Comparison of ENCODE assay signal across 9 mouse cellular contexts in genomic region chr15:31627277-31628154, GRCm38 (mm10). TPM values are rescaled to one million over a fixed set of nuclear protein-coding genes. Genes with fewer than 3 reads are reported as not detected.
DNase-seq lines count a peak whose midpoint lies in the region; ATAC-seq and TF ChIP-seq lines count a peak whose summit lies in the region.
"Had no signal": no experiment of that assay in that cellular context is flagged by ENCODE, and none has a peak within 500 bp of the region (broad histone marks: within the 10 kb centered on the region; RNA-seq: fewer than 3 reads in every experiment).

No protein-coding gene starts in this region.

- H3K9ac ChIP-seq in neural tube, embryonic 11.5 days (ENCODE audit: low read length), result no peak overlapping the region
- no peak overlapping the region for H3K9ac ChIP-seq in forebrain, embryonic 12.5 days
- H3K9ac ChIP-seq in limb, embryonic 15.5 days, result no peak overlapping the region
- H3K9ac ChIP-seq in stomach, postnatal 0 days (ENCODE audit: low read length), result no peak overlapping the region

- no peak overlapping the region for H3K4me2 ChIP-seq in neural tube, embryonic 11.5 days (ENCODE audit: low read depth)
- H3K4me2 ChIP-seq in forebrain, embryonic 12.5 days, result no peak overlapping the region
- no peak overlapping the region for H3K4me2 ChIP-seq in limb, embryonic 15.5 days
- H3K4me2 ChIP-seq in stomach, postnatal 0 days (replicated peaks; ENCODE audit: low read depth), result no peak overlapping the region

- H3K4me1 ChIP-seq in neural tube, embryonic 11.5 days (ENCODE audit: control insufficient read depth, insufficient read depth, low read length), result no peaks in the 10 kb centered on the region
- peaks cover 5% of the 10 kb centered on the region; the same call in 1 of the 2 replicates for H3K4me1 ChIP-seq in forebrain, embryonic 12.5 days
- H3K4me1 ChIP-seq in limb, embryonic 15.5 days, result peaks cover 9% of the 10 kb centered on the region; the same call in 1 of the 2 replicates
- no peaks in the 10 kb centered on the region for H3K4me1 ChIP-seq in stomach, postnatal 0 days (replicated peaks; ENCODE audit: control insufficient read depth, insufficient read depth)

- no peak for TF ChIP-seq CTCF in stomach, postnatal 0 days (IDR thresholded peaks at IDR 0.05; ENCODE audit: low read depth)

- 0 out of 2 replicates have a peak overlapping the region, but pooled peaks have one; percentile 44 for H3K27ac ChIP-seq in neural tube, embryonic 11.5 days (ENCODE audit: low read depth, low read length)
- H3K27ac ChIP-seq in forebrain, embryonic 12.5 days, result peak overlapping the region; percentile 78
- peak overlapping the region; percentile 59; the same call in 1 of the 2 replicates for H3K27ac ChIP-seq in limb, embryonic 15.5 days
- H3K27ac ChIP-seq in stomach, postnatal 0 days (replicated peaks), result 0 out of 2 replicates have a peak overlapping the region, but pooled peaks have one; percentile 4

- TF ChIP-seq EP300 in stomach, postnatal 0 days (optimal IDR thresholded peaks at IDR 0.05), result no peak

- H3K27me3 ChIP-seq in neural tube, embryonic 11.5 days (ENCODE audit: control insufficient read depth, insufficient read depth, low read length), result no peaks in the 10 kb centered on the region
- H3K27me3 ChIP-seq in forebrain, embryonic 12.5 days, result no peaks in the 10 kb centered on the region
- no peaks in the 10 kb centered on the region for H3K27me3 ChIP-seq in limb, embryonic 15.5 days
- H3K27me3 ChIP-seq in stomach, postnatal 0 days (ENCODE audit: control insufficient read depth, insufficient read depth, low read length), result no peaks in the 10 kb centered on the region

- no peak for ATAC-seq in neural tube, embryonic 11.5 days (ENCODE audit: insufficient read depth, low FRiP score, low TSS enrichment)
- peak; percentile 36; the same call in 1 of the 2 replicates for ATAC-seq in forebrain, embryonic 12.5 days (ENCODE audit: low FRiP score)
- ATAC-seq in limb, embryonic 15.5 days (ENCODE audit: insufficient number of reproducible peaks, low FRiP score, low TSS enrichment, low read depth), result no peak
- no peak for ATAC-seq in stomach, postnatal 0 days (ENCODE audit: low FRiP score, low TSS enrichment)

- no peaks in the 10 kb centered on the region for H3K36me3 ChIP-seq in neural tube, embryonic 11.5 days (ENCODE audit: control insufficient read depth, insufficient read depth, low read length)
- H3K36me3 ChIP-seq in forebrain, embryonic 12.5 days (replicated peaks), result peaks cover 8% of the 10 kb centered on the region; the same call in 1 of the 2 replicates
- 0 out of 2 replicates have a peak, but pooled peaks cover under 1% of the 10 kb centered on the region for H3K36me3 ChIP-seq in limb, embryonic 15.5 days
- no peaks in the 10 kb centered on the region for H3K36me3 ChIP-seq in stomach, postnatal 0 days (ENCODE audit: control insufficient read depth, insufficient read depth, low read length)

- no peaks in the 10 kb centered on the region for H3K9me3 ChIP-seq in neural tube, embryonic 11.5 days (ENCODE audit: control insufficient read depth, low read length)
- no peaks in the 10 kb centered on the region for H3K9me3 ChIP-seq in forebrain, embryonic 12.5 days
- no peaks in the 10 kb centered on the region for H3K9me3 ChIP-seq in limb, embryonic 15.5 days
- no peaks in the 10 kb centered on the region for H3K9me3 ChIP-seq in stomach, postnatal 0 days (ENCODE audit: control insufficient read depth, low read length)

- DNase-seq in neural tube, embryonic 11.5 days (ENCODE audit: low spot score), result no peak
- no peak for DNase-seq in neural tube, embryonic 10.5 days (ENCODE audit: extremely low spot score, low spot score)
- DNase-seq in stomach, postnatal 0 days (ENCODE audit: low spot score), result no peak
- no peak for DNase-seq in layer of hippocampus, adult 9-10 months (ENCODE audit: low spot score)
- no peak for DNase-seq in adrenal gland, postnatal 14 days
- DNase-seq in frontal cortex, postnatal 10 days (ENCODE audit: low spot score in 2 of 2), result no peak
- DNase-seq: lung, adult 2 months had no signal

- no peak overlapping the region for H3K4me3 ChIP-seq in neural tube, embryonic 11.5 days (ENCODE audit: low read depth, low read length)
- no peak overlapping the region for H3K4me3 ChIP-seq in forebrain, embryonic 12.5 days (replicated peaks)
- H3K4me3 ChIP-seq in limb, embryonic 15.5 days, result no peak overlapping the region
- H3K4me3 ChIP-seq in stomach, postnatal 0 days (ENCODE audit: low read depth, low read length), result no peak overlapping the region

- 66% methylated on average over 12 of the region's 12 CpGs for WGBS in neural tube, embryonic 11.5 days
- WGBS in forebrain, embryonic 12.5 days, result 45% methylated on average over 12 of the region's 12 CpGs
- WGBS in limb, embryonic 15.5 days, result 35% methylated on average over 12 of the region's 12 CpGs
- WGBS in stomach, postnatal 0 days, result 34% methylated on average over 12 of the region's 12 CpGs

RNA-seq across cellular contexts. Expression of gene Fam173b, which starts 25.9 kb away (rescaled TPM):
- 13.6 and 15.8 TPM in 2 replicates for polyA plus RNA-seq in neural tube, embryonic 11.5 days (2014; fragmentation: Nextera tagmentation; extraction: Ambion mirVana)
- polyA plus RNA-seq in forebrain, embryonic 12.5 days (2016; fragmentation: Nextera tagmentation; extraction: Ambion mirVana), result 12.5 and 13.2 TPM in 2 replicates
- polyA plus RNA-seq in limb, embryonic 15.5 days (2015; fragmentation: Nextera tagmentation; extraction: Ambion mirVana), result 12.5 and 14.3 TPM in 2 replicates
- 9.9 and 10.4 TPM in 2 replicates for polyA plus RNA-seq in stomach, postnatal 0 days (2015; fragmentation: Nextera tagmentation; extraction: Ambion mirVana)
- 17.1 and 21.7 TPM in 2 replicates for total RNA-seq in adrenal gland, postnatal 14 days (2021)

RNA-seq across cellular contexts. Expression of gene Cct5, which starts 25.9 kb away (rescaled TPM):
- polyA plus RNA-seq in neural tube, embryonic 11.5 days (2014; fragmentation: Nextera tagmentation; extraction: Ambion mirVana), result 717 and 722 TPM in 2 replicates
- 617 and 631 TPM in 2 replicates for polyA plus RNA-seq in forebrain, embryonic 12.5 days (2016; fragmentation: Nextera tagmentation; extraction: Ambion mirVana)
- 450 and 453 TPM in 2 replicates for polyA plus RNA-seq in limb, embryonic 15.5 days (2015; fragmentation: Nextera tagmentation; extraction: Ambion mirVana)
- 247 and 248 TPM in 2 replicates for polyA plus RNA-seq in stomach, postnatal 0 days (2015; fragmentation: Nextera tagmentation; extraction: Ambion mirVana)
- 290 and 308 TPM in 2 replicates for total RNA-seq in adrenal gland, postnatal 14 days (2021)

Comparison
In these comparisons a context has a peak if more than half of its experiments do, and no peak if none do; other contexts are left out.
1. H3K27ac ChIP-seq: peak in every context shown above with its lines; median percentile 78 in forebrain, embryonic 12.5 days; 59 in limb, embryonic 15.5 days; 44 in neural tube, embryonic 11.5 days; 4 in stomach, postnatal 0 days.